ENCODE assay signal across 20 mouse cellular contexts in genomic region chrX:11808911-11809310, GRCm38 (mm10).
DNase-seq lines count a peak whose midpoint lies in the region; TF ChIP-seq lines count a peak whose summit lies in the region.
"Had no signal": no experiment of that assay in that cellular context is flagged by ENCODE, and none has a peak within 500 bp of the region (broad histone marks: within the 10 kb centered on the region; RNA-seq: fewer than 3 reads in every experiment).

No protein-coding gene starts in this region.

- no peak overlapping the region for H3K27ac ChIP-seq in gastrocnemius, adult 2 months
- H3K27ac ChIP-seq: embryonic facial prominence, embryonic 13.5 days; forebrain, embryonic 10.5 days; forebrain, embryonic 13.5 days; heart, adult 2 months; heart, embryonic 13.5 days; hindbrain, embryonic 14.5 days; hindbrain, postnatal 0 days had no signal

- no peak for TF ChIP-seq CTCF in gastrocnemius, adult 2 months (IDR thresholded peaks at IDR 0.05)

- intact Hi-C loops in gastrocnemius, adult 2 months (cut with DNase I) = loop anchor here (5.0 to 10.0 kb wide), 3 partner anchors 167 to 326 kb away; no protein-coding TSS in a partner anchor
- intact Hi-C loops in gastrocnemius, postnatal 14 days (cut with DNase I; ENCODE audit: low total_unique reads) = no loop called here

- no peak overlapping the region for H3K4me3 ChIP-seq in gastrocnemius, adult 2 months
- H3K4me3 ChIP-seq: embryonic facial prominence, embryonic 13.5 days; forebrain, embryonic 10.5 days; forebrain, embryonic 13.5 days; heart, adult 2 months; heart, embryonic 13.5 days had no signal

- DNase-seq in gastrocnemius, adult 2 months = peak; percentile 59
- no peak for DNase-seq in gastrocnemius, postnatal 10 days
- DNase-seq in NIH3T3 (ENCODE audit: low read depth) = peak; percentile 6
- peak; percentile 33 for DNase-seq in gastrocnemius, postnatal 14 days
- DNase-seq in adipocyte (ENCODE audit: low spot score) = no peak
- no peak for DNase-seq in right cerebral cortex, postnatal 14 days
- DNase-seq: adrenal gland, postnatal 14 days; cerebellum, adult 11 months; cerebellum, adult 2 months; cerebellum, adult 9-11 months; cerebellum, postnatal 25 days; heart, adult 2 months; heart, postnatal 14 days; heart, postnatal 4 days had no signal

Comparison
In these comparisons a context has a peak if more than half of its experiments do, and no peak if none do; other contexts are left out.
1. DNase-seq: peak in gastrocnemius, adult 2 months (single experiment), NIH3T3 (single experiment) and gastrocnemius, postnatal 14 days (single experiment); none in gastrocnemius, postnatal 10 days (single experiment), adipocyte (single experiment) and right cerebral cortex, postnatal 14 days (single experiment).